Mouse (Mus musculus): ENCODE data around the gene Entpd6.

DNA sequence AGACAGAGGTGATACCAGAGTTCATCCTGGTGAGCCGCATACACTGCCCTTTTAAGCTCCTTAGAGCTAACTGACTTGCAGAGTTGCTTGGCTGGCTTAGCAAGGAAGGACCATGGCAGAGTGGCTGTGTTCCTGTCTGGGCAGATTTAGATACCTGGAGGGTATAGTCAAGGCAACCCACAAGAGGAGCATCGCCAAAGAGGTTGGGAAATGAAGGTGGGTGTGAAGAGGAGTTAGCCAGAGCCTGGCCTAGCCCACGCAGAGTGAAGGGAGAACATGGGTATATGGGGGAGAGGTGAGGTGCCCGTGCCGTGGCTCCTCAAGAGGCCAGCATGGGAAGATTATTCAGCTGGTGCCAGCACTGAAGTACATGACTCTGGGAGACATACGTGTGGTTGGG lies 64.0 kb downstream of the Entpd6 start:
- no peak for TF ChIP-seq CTCF (IDR thresholded peaks at IDR 0.05; ENCODE audit: borderline replicate concordance, insufficient read depth, low read depth, low read length)
- TF ChIP-seq POLR2A (IDR thresholded peaks at IDR 0.05; ENCODE audit: borderline replicate concordance, insufficient read depth, low read length), result no peak
